Mouse (Mus musculus) thymus, adult 18-20 months (tissue): ENCODE data around the gene Olfr843.

Source experiments
- DNase-seq, 2 experiments: peaks; one replicate each; pipeline ENCODE4 v3.0.0; 2022; ENCODE audit warnings: mixed read lengths in 2 of 2

Gene Olfr843

DNA sequence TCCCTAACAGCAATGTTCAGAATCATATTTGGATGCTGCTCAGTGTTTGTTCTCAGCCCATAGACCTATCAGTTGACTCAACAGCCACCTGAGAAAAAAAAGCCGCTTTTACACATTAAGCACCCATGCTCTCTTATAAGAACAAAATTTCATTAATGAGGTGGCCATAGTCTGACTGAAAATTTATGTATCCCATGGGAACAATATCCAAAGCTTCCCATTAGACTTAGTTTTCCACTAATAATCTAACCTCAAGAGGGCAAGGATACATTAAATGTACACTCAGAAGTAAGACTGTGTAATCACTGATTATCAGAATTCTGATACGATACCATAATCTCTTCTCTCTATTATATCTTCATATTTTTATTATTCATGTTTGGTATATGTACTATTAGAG lies at the start of gene Olfr843:
Olfr843 (minus strand) TSS at position 101 of the 400 bp plus-strand sequence.
- DNase-seq = no peak
